Mouse (Mus musculus) urinary bladder, postnatal 10 days (tissue): ENCODE measurements around the gene Pip5k1c.

Source experiments
- DNase-seq: peaks from one replicate; pipeline ENCODE4 v3.0.0; 2022; ENCODE audit warnings: low spot score

Pip5k1c gene

GRCm38 (mm10) chr10:81346453-81347067 lies 53.8 kb downstream of the Pip5k1c start:
- DNase-seq = no peak

- no peak for DNase-seq
Observed at GRCm38 (mm10) chr10:81349146-81349545, 56.4 kb downstream of the Pip5k1c start.

- DNase-seq = no peak
Observed at GRCm38 (mm10) chr10:81349961-81350350, 57.2 kb downstream of the Pip5k1c start.

- DNase-seq = peak; percentile 98
Observed at GRCm38 (mm10) chr10:81350351-81351063, 57.7 kb downstream of the Pip5k1c start, which contains the start of gene Hmg20b. Gene Hmg20b, minus strand, starts transcription at chr10:81350480.

GRCm38 (mm10) chr10:81351678-81352291 lies 59.0 kb downstream of the Pip5k1c start:
- DNase-seq = no peak

GRCm38 (mm10) chr10:81354738-81355477 lies 62.1 kb downstream of the Pip5k1c start:
- no peak for DNase-seq

GRCm38 (mm10) chr10:81355533-81355932 lies 62.8 kb downstream of the Pip5k1c start:
- no peak for DNase-seq

- no peak for DNase-seq
Observed at GRCm38 (mm10) chr10:81356352-81356990, 63.7 kb downstream of the Pip5k1c start.

- peak; percentile 54 for DNase-seq
Observed at GRCm38 (mm10) chr10:81356991-81357844, 64.5 kb downstream of the Pip5k1c start, which contains the start of gene Mfsd12. Gene Mfsd12, plus strand, starts transcription at chr10:81357491.

GRCm38 (mm10) chr10:81358209-81358608 lies 65.4 kb downstream of the Pip5k1c start:
- no peak for DNase-seq

GRCm38 (mm10) chr10:81358841-81359240 lies 66.1 kb downstream of the Pip5k1c start:
- DNase-seq = no peak

GRCm38 (mm10) chr10:81360721-81361120 lies 68.0 kb downstream of the Pip5k1c start:
- no peak for DNase-seq

- no peak for DNase-seq
Observed at GRCm38 (mm10) chr10:81362336-81362949, 69.7 kb downstream of the Pip5k1c start.

GRCm38 (mm10) chr10:81363436-81364346 lies 70.9 kb downstream of the Pip5k1c start:
- no peak for DNase-seq

GRCm38 (mm10) chr10:81364666-81365065 lies 71.9 kb downstream of the Pip5k1c start:
- DNase-seq = no peak

GRCm38 (mm10) chr10:81365073-81365472 lies 72.3 kb downstream of the Pip5k1c start:
- DNase-seq = no peak

GRCm38 (mm10) chr10:81365672-81366476 lies 73.1 kb downstream of the Pip5k1c start, which contains the start of gene 4930404N11Rik:
Gene 4930404N11Rik, minus strand, starts transcription at chr10:81365816.
- no peak for DNase-seq

- DNase-seq = no peak
Observed at GRCm38 (mm10) chr10:81366477-81367206, 73.9 kb downstream of the Pip5k1c start.
